Mouse (Mus musculus): ENCODE measurements at regions not wholly inside any gene's neighbourhood (a gene's known extent, or its start where the extent isn't known, plus 50 kb on each side); places are given as distances from the start of the nearest gene placed in this dataset.

DNA sequence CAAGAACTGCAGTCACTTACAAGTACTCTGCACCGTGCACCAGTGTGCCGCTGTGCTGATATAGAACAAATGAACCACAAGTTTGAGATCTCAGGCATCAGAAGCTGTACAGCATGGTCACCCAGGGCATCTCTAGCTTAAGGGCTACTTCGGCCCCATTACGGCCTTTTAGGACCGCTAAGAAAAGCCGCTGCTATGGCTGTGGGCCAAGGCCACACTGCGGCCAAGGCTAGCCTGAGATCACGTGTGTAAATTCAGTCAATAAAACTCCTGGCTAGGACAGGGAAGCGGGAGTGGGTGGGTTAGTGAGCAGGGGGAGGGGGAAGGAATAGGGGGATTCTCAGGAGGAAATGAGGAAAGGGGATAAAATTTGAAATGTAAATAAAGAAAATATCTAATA is 50.9 kb upstream of the Atp12a start:
- intact Hi-C loops (cut with DNase I) = loop anchor here (2.0 to 10.0 kb wide), 3 partner anchors 37 to 151 kb away; no protein-coding TSS in a partner anchor
- no peak for DNase-seq (ENCODE audit: low spot score)

DNA sequence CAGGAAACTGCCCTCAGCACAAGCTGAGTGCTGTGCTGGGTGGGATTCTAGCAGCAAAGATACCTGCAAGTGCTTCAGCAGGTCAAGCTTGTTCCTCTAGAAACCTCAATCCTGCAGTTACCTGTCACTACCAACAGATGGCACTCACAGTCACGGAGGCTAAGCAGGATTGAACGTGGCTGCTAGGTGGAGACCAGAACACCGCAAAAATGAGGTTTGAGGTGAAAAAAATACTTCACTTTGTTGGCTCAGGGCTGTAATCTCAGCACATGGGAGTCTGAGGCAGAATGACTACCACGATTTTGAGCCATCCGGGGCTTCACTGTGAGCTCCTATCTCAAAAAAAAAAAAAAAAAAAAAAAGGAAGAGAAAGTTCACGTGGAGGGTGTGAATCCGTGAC is 50.4 kb upstream of the Atp12a start:
- intact Hi-C loops (cut with DNase I) = loop anchor here (2.0 to 10.0 kb wide), 3 partner anchors 36 to 150 kb away; no protein-coding TSS in a partner anchor
- no peak for DNase-seq (ENCODE audit: low spot score)

Measured in heart, postnatal 25 days (tissue).